21 mouse cellular contexts compared by ENCODE assay signal in genomic region chr14:56620425-56620824, GRCm38 (mm10). TPM values are rescaled to one million over a fixed set of nuclear protein-coding genes. Genes with fewer than 3 reads are reported as not detected.
DNase-seq lines count a peak whose midpoint lies in the region; ATAC-seq lines count a peak whose summit lies in the region.
"Had no signal": no experiment of that assay in that cellular context is flagged by ENCODE, and none has a peak within 500 bp of the region (broad histone marks: within the 10 kb centered on the region; RNA-seq: fewer than 3 reads in every experiment).

No protein-coding gene starts in this region.

- no peaks in the 10 kb centered on the region for H3K27me3 ChIP-seq in liver, embryonic 11.5 days (replicated peaks; ENCODE audit: control insufficient read depth, insufficient read depth, low read length)
- no peaks in the 10 kb centered on the region for H3K27me3 ChIP-seq in liver, embryonic 15.5 days
- no peaks in the 10 kb centered on the region for H3K27me3 ChIP-seq in stomach, embryonic 15.5 days (replicated peaks)
- H3K27me3 ChIP-seq: forebrain, embryonic 13.5 days; neural tube, embryonic 15.5 days had no signal

- 0 out of 2 replicates have a peak, but pooled peaks cover 2% of the 10 kb centered on the region for H3K36me3 ChIP-seq in liver, embryonic 11.5 days (ENCODE audit: control insufficient read depth, insufficient read depth, low read length)
- H3K36me3 ChIP-seq in liver, embryonic 15.5 days (replicated peaks), result 0 out of 2 replicates have a peak, but pooled peaks cover 3% of the 10 kb centered on the region
- H3K36me3 ChIP-seq in stomach, embryonic 15.5 days, result 0 out of 2 replicates have a peak, but pooled peaks cover 9% of the 10 kb centered on the region
- H3K36me3 ChIP-seq: midbrain, embryonic 10.5 days; neural tube, embryonic 15.5 days had no signal

- H3K27ac ChIP-seq in liver, embryonic 11.5 days (ENCODE audit: low read depth, low read length), result no peak overlapping the region
- H3K27ac ChIP-seq in liver, embryonic 15.5 days (replicated peaks), result peak overlapping the region; percentile 65
- no peak overlapping the region for H3K27ac ChIP-seq in stomach, embryonic 15.5 days
- H3K27ac ChIP-seq: forebrain, embryonic 13.5 days; hindbrain, embryonic 14.5 days; kidney, postnatal 0 days; layer of hippocampus, adult 2 months; midbrain, embryonic 10.5 days; neural tube, embryonic 15.5 days had no signal

- 84% methylated on average over 8 of the region's 8 CpGs for WGBS in liver, embryonic 11.5 days
- 67% methylated on average over 8 of the region's 8 CpGs for WGBS in liver, embryonic 15.5 days (ENCODE audit: insufficient replicate concordance)
- WGBS in stomach, embryonic 15.5 days, result 78% methylated on average over 8 of the region's 8 CpGs

- H3K4me1 ChIP-seq in liver, embryonic 11.5 days (replicated peaks; ENCODE audit: control insufficient read depth, insufficient read depth, low read length), result no peaks in the 10 kb centered on the region
- H3K4me1 ChIP-seq in liver, embryonic 15.5 days (replicated peaks), result no peaks in the 10 kb centered on the region
- no peaks in the 10 kb centered on the region for H3K4me1 ChIP-seq in stomach, embryonic 15.5 days
- H3K4me1 ChIP-seq: forebrain, embryonic 13.5 days; midbrain, embryonic 10.5 days; neural tube, embryonic 15.5 days had no signal

- no peak for ATAC-seq in liver, embryonic 11.5 days (replicated peaks; ENCODE audit: low FRiP score)
- peak; percentile 92 for ATAC-seq in liver, embryonic 15.5 days (ENCODE audit: insufficient read depth)
- ATAC-seq in stomach, embryonic 15.5 days (ENCODE audit: insufficient read depth, low FRiP score, low read depth), result peak; percentile 22; the same call in 1 of the 2 replicates
- ATAC-seq: forebrain, embryonic 13.5 days; intestine, postnatal 0 days had no signal

- no peak overlapping the region for H3K4me3 ChIP-seq in liver, embryonic 11.5 days (ENCODE audit: low read depth, low read length)
- no peak overlapping the region for H3K4me3 ChIP-seq in liver, embryonic 15.5 days (replicated peaks)
- H3K4me3 ChIP-seq in stomach, embryonic 15.5 days (replicated peaks), result no peak overlapping the region
- H3K4me3 ChIP-seq: forebrain, embryonic 13.5 days; layer of hippocampus, adult 2 months; midbrain, embryonic 10.5 days; neural tube, embryonic 15.5 days had no signal

- peak; percentile 31 for DNase-seq in adrenal gland, adult 2 months
- no peak for DNase-seq in adrenal gland, postnatal 4 days (ENCODE audit: low spot score in 2 of 2)
- peak; percentile 18 for DNase-seq in liver
- no peak for DNase-seq in liver, embryonic 11.5 days (ENCODE audit: low spot score)
- DNase-seq in layer of hippocampus, adult 9-11 months, result no peak
- DNase-seq in neural tube, embryonic 10.5 days (ENCODE audit: extremely low spot score, low spot score), result no peak
- DNase-seq: cerebellum, adult 11-12 months; cerebellum, postnatal 25 days; gastrocnemius, postnatal 25 days; heart, postnatal 14 days; retina, postnatal 1 day; thymus, adult 18-20 months had no signal

- H3K4me2 ChIP-seq in liver, embryonic 11.5 days, result no peak overlapping the region
- 0 out of 2 replicates have a peak overlapping the region, but pooled peaks have one; percentile 10 for H3K4me2 ChIP-seq in liver, embryonic 15.5 days
- H3K4me2 ChIP-seq in stomach, embryonic 15.5 days, result no peak overlapping the region
- H3K4me2 ChIP-seq: forebrain, embryonic 13.5 days; hindbrain, embryonic 14.5 days; neural tube, embryonic 15.5 days had no signal

- H3K9ac ChIP-seq in liver, embryonic 11.5 days (ENCODE audit: low read depth, low read length), result no peak overlapping the region
- no peak overlapping the region for H3K9ac ChIP-seq in liver, embryonic 15.5 days
- no peak overlapping the region for H3K9ac ChIP-seq in stomach, embryonic 15.5 days
- H3K9ac ChIP-seq: forebrain, embryonic 13.5 days; hindbrain, embryonic 14.5 days; neural tube, embryonic 15.5 days had no signal

- no peaks in the 10 kb centered on the region for H3K9me3 ChIP-seq in liver, embryonic 11.5 days (ENCODE audit: control insufficient read depth, low read length)
- H3K9me3 ChIP-seq in liver, embryonic 15.5 days (replicated peaks), result no peaks in the 10 kb centered on the region
- H3K9me3 ChIP-seq in stomach, embryonic 15.5 days, result no peaks in the 10 kb centered on the region
- H3K9me3 ChIP-seq: forebrain, embryonic 13.5 days; midbrain, embryonic 10.5 days; neural tube, embryonic 15.5 days had no signal

RNA-seq across cellular contexts. Expression of gene Parp4, which starts 45.0 kb away (rescaled TPM):
- 10 to 100 TPM; 32.7 to 34.7 TPM for total RNA-seq in adrenal gland, adult 2 months (2021)
- polyA plus RNA-seq in adrenal gland, adult 2 months (2012; rRNA removed), result 2.6 and 4.4 TPM in 2 replicates
- 10 to 100 TPM; 27.1 to 31.8 TPM for total RNA-seq in adrenal gland, postnatal 4 days (2021)
- polyA plus RNA-seq in liver, embryonic 11.5 days (2014; fragmentation: Nextera tagmentation; extraction: Ambion mirVana), result 2.5 and 3.0 TPM in 2 replicates
- 1.1 and 1.7 TPM in 2 replicates for polyA plus RNA-seq in liver, embryonic 15.5 days (2015; fragmentation: Nextera tagmentation; extraction: Ambion mirVana)
- 6.5 TPM in 2 replicates for polyA plus RNA-seq in stomach, embryonic 15.5 days (2015; fragmentation: Nextera tagmentation; extraction: Ambion mirVana)

RNA-seq across cellular contexts. Expression of gene Cenpj, which starts 45.2 kb away (rescaled TPM):
- 1 to 10 TPM; 8.0 to 9.3 TPM for total RNA-seq in adrenal gland, adult 2 months (2021)
- 3.1 and 3.3 TPM in 2 replicates for polyA plus RNA-seq in adrenal gland, adult 2 months (2012; rRNA removed)
- total RNA-seq in adrenal gland, postnatal 4 days (2021), result 1 to 10 TPM; 8.0 to 8.4 TPM
- polyA plus RNA-seq in liver, embryonic 11.5 days (2014; fragmentation: Nextera tagmentation; extraction: Ambion mirVana), result 9.8 and 11.1 TPM in 2 replicates
- 3.3 and 4.2 TPM in 2 replicates for polyA plus RNA-seq in liver, embryonic 15.5 days (2015; fragmentation: Nextera tagmentation; extraction: Ambion mirVana)
- polyA plus RNA-seq in stomach, embryonic 15.5 days (2015; fragmentation: Nextera tagmentation; extraction: Ambion mirVana), result 7.2 and 9.3 TPM in 2 replicates

RNA-seq across cellular contexts. Expression of gene Mphosph8, which starts 47.6 kb away (rescaled TPM):
- 10 to 100 TPM; 24.6 to 25.4 TPM for total RNA-seq in adrenal gland, adult 2 months (2021)
- 0.54 and 1.4 TPM in 2 replicates for polyA plus RNA-seq in adrenal gland, adult 2 months (2012; rRNA removed)
- total RNA-seq in adrenal gland, postnatal 4 days (2021), result 10 to 100 TPM; 29.1 to 35.5 TPM
- 23.8 and 30.9 TPM in 2 replicates for polyA plus RNA-seq in liver, embryonic 11.5 days (2014; fragmentation: Nextera tagmentation; extraction: Ambion mirVana)
- polyA plus RNA-seq in liver, embryonic 15.5 days (2015; fragmentation: Nextera tagmentation; extraction: Ambion mirVana), result 6.3 and 9.3 TPM in 2 replicates
- polyA plus RNA-seq in stomach, embryonic 15.5 days (2015; fragmentation: Nextera tagmentation; extraction: Ambion mirVana), result 29.7 and 30.3 TPM in 2 replicates

Comparison
In these comparisons a context has a peak if more than half of its experiments do, and no peak if none do; other contexts are left out.
1. DNase-seq: peak in adrenal gland, adult 2 months (single experiment) and liver (single experiment); none in adrenal gland, postnatal 4 days (0 of 2), liver, embryonic 11.5 days (single experiment), layer of hippocampus, adult 9-11 months (single experiment) and neural tube, embryonic 10.5 days (single experiment).